Mouse (Mus musculus): Measurements from ENCODE around the gene Igfbp4.

GRCm38 (mm10) chr11:99082098-99082497, 41.1 kb downstream of the Igfbp4 start:
- TF ChIP-seq CTCF (IDR thresholded peaks at IDR 0.05; ENCODE audit: low read depth, low read length): no peak
- no peak for TF ChIP-seq POLR2A (IDR thresholded peaks at IDR 0.05; ENCODE audit: borderline replicate concordance, low read depth, low read length)
